9 mouse cellular contexts compared by ENCODE assay signal in the genomic region with DNA sequence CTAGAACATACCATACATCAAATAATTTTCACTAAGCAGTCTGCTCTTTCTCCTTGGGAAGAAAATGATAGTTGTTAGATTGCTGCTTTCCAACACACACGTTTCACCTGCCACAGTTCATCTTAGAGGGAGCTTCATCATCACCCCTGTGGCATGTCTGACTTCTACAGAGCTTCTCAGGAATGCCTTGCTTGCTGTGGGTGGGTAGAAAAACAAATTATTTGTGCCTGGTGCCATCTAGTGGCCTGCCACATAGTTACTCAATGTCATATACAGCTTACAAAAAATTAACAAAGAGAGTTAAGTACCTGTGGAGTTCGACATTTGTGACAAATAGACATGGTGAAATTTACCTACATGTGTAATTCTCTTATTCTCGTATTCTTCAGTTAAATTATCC.
A peak's percentile ranks its signal among the peaks of the same experiment; 100 is the strongest.
DNase-seq lines count a peak whose midpoint lies in the region; ATAC-seq lines count a peak whose summit lies in the region.
"Had no signal": no experiment of that assay in that cellular context is flagged by ENCODE, and none has a peak within 500 bp of the region (broad histone marks: within the 10 kb centered on the region; RNA-seq: fewer than 3 reads in every experiment).

No protein-coding gene starts in this region.

- H3K4me2 ChIP-seq in liver, embryonic 12.5 days: no peak overlapping the region
- H3K4me2 ChIP-seq in forebrain, embryonic 11.5 days (ENCODE audit: low read depth, low read length, severe bottlenecking): no peak overlapping the region
- H3K4me2 ChIP-seq in neural tube, embryonic 11.5 days (ENCODE audit: low read depth): no peak overlapping the region

- 13% methylated on average over 3 of the region's 3 CpGs for WGBS in liver, embryonic 12.5 days (ENCODE audit: insufficient replicate concordance)
- WGBS in forebrain, embryonic 11.5 days: 29% methylated on average over 3 of the region's 3 CpGs
- 28% methylated on average over 3 of the region's 3 CpGs for WGBS in neural tube, embryonic 11.5 days

- H3K4me1 ChIP-seq in liver, embryonic 12.5 days: no peaks in the 10 kb centered on the region
- H3K4me1 ChIP-seq in forebrain, embryonic 11.5 days (replicated peaks; ENCODE audit: control insufficient read depth, insufficient read depth, low read length): no peaks in the 10 kb centered on the region
- no peaks in the 10 kb centered on the region for H3K4me1 ChIP-seq in neural tube, embryonic 11.5 days (ENCODE audit: control insufficient read depth, insufficient read depth, low read length)

- peak; percentile 11 for DNase-seq in liver
- DNase-seq in adrenal gland, postnatal 25 days: peak; percentile 51
- peak; percentile 71 for DNase-seq in forebrain, embryonic 11.5 days (ENCODE audit: low spot score)
- DNase-seq in kidney, adult 8-10 months: peak; percentile 30 to 71
- DNase-seq in left cerebral cortex, postnatal 25 days (ENCODE audit: low spot score in 2 of 2): peak; percentile 76 to 85
- peak; percentile 69 for DNase-seq in neural tube, embryonic 11.5 days (ENCODE audit: low spot score)
- no peak for DNase-seq in gastrocnemius, postnatal 36 days

- H3K9ac ChIP-seq in liver, embryonic 12.5 days: no peak overlapping the region
- no peak overlapping the region for H3K9ac ChIP-seq in forebrain, embryonic 11.5 days (ENCODE audit: low read length)
- H3K9ac ChIP-seq in neural tube, embryonic 11.5 days (ENCODE audit: low read length): no peak overlapping the region

- ATAC-seq in liver, embryonic 12.5 days: no peak
- ATAC-seq in forebrain, embryonic 11.5 days (replicated peaks; ENCODE audit: low FRiP score): peak; percentile 83
- peak; percentile 45; the same call in 1 of the 2 replicates for ATAC-seq in neural tube, embryonic 11.5 days (ENCODE audit: insufficient read depth, low FRiP score, low TSS enrichment)

- no peak overlapping the region for H3K4me3 ChIP-seq in liver, embryonic 12.5 days
- H3K4me3 ChIP-seq in forebrain, embryonic 11.5 days (ENCODE audit: low read depth, low read length): no peak overlapping the region
- H3K4me3 ChIP-seq in neural tube, embryonic 11.5 days (ENCODE audit: low read depth, low read length): no peak overlapping the region

- H3K36me3 ChIP-seq in liver, embryonic 12.5 days: no peaks in the 10 kb centered on the region
- no peaks in the 10 kb centered on the region for H3K36me3 ChIP-seq in forebrain, embryonic 11.5 days (ENCODE audit: control insufficient read depth, insufficient read depth, low read length)
- no peaks in the 10 kb centered on the region for H3K36me3 ChIP-seq in neural tube, embryonic 11.5 days (ENCODE audit: control insufficient read depth, insufficient read depth, low read length)

- H3K9me3 ChIP-seq in liver, embryonic 12.5 days (replicated peaks): no peaks in the 10 kb centered on the region
- no peaks in the 10 kb centered on the region for H3K9me3 ChIP-seq in forebrain, embryonic 11.5 days (ENCODE audit: control insufficient read depth, low read length)
- H3K9me3 ChIP-seq in neural tube, embryonic 11.5 days (ENCODE audit: control insufficient read depth, low read length): no peaks in the 10 kb centered on the region

- no peak overlapping the region for H3K27ac ChIP-seq in liver, embryonic 12.5 days
- H3K27ac ChIP-seq in forebrain, embryonic 11.5 days (ENCODE audit: low read depth, low read length): no peak overlapping the region
- no peak overlapping the region for H3K27ac ChIP-seq in neural tube, embryonic 11.5 days (ENCODE audit: low read depth, low read length)
- H3K27ac ChIP-seq: macrophage had no signal

- intact Hi-C loops in left cerebral cortex, postnatal 25 days (cut with DNase I): loop anchor here (2.0 to 10.0 kb wide), 4 partner anchors 364 to 1886 kb away; no protein-coding TSS in a partner anchor
- intact Hi-C loops in gastrocnemius, postnatal 36 days (cut with DNase I): no loop called here

- H3K27me3 ChIP-seq in liver, embryonic 12.5 days (replicated peaks): no peaks in the 10 kb centered on the region
- no peaks in the 10 kb centered on the region for H3K27me3 ChIP-seq in forebrain, embryonic 11.5 days (ENCODE audit: control insufficient read depth, insufficient read depth, low read length)
- no peaks in the 10 kb centered on the region for H3K27me3 ChIP-seq in neural tube, embryonic 11.5 days (ENCODE audit: control insufficient read depth, insufficient read depth, low read length)

Comparison
In these comparisons a context has a peak if more than half of its experiments do, and no peak if none do; other contexts are left out.
1. DNase-seq: peak in liver (single experiment), adrenal gland, postnatal 25 days (single experiment), forebrain, embryonic 11.5 days (single experiment), kidney, adult 8-10 months (2 of 2), left cerebral cortex, postnatal 25 days (2 of 2) and neural tube, embryonic 11.5 days (single experiment); none in gastrocnemius, postnatal 36 days (0 of 2).